Mouse (Mus musculus): ENCODE data around the gene Tatdn2.
A peak's percentile ranks its signal among the peaks of the same experiment; 100 is the strongest.

DNA sequence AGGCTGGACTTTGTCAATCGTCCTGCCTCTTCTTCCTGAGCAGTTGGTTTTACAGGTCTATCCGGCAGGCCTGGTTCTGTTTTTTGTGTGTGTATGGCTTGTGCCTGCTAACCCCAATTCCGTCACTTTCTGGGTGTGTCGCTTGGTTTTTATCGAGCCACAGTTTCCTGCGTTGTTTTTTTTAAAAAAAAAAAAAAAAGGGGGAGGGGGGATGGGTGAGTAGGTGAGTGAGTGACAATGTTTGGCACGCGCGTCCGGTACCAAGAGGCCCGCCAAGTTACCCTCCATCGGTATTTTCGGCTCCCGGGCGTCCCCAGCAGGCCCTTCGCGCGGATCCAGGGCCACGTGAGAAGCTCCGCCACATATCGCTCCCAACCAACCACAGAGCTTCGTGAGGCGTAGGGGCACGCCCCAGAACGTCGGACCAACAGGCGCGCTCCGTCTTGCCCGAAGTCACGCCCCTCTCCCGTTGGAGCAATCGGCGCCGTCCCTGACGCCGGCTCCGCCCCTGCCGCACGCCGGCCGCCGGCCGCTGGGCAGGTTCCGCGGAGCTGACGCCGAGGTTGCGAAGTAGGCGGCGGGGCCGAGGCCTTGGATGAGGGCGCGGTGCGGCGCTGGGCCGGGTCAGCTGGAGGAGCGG lies at the start of gene Tatdn2:
- TF ChIP-seq EP300 (IDR thresholded peaks at IDR 0.05; ENCODE audit: insufficient read depth, low read depth, low read length) (no peak), CTCF (IDR thresholded peaks at IDR 0.05) (peak; percentile 46)
